Mouse (Mus musculus) brain, adult 2 months (tissue): ENCODE measurements at regions not wholly inside any gene's neighbourhood (a gene's known extent, or its start where the extent isn't known, plus 50 kb on each side); places are given as distances from the start of the nearest gene placed in this dataset.
A peak's percentile ranks its signal among the peaks of the same experiment; 100 is the strongest.

Experiments used
- DNase-seq: peaks from one replicate; pipeline ENCODE4 v3.0.0; 2011; ENCODE audit warnings: low read depth, low spot score

DNA sequence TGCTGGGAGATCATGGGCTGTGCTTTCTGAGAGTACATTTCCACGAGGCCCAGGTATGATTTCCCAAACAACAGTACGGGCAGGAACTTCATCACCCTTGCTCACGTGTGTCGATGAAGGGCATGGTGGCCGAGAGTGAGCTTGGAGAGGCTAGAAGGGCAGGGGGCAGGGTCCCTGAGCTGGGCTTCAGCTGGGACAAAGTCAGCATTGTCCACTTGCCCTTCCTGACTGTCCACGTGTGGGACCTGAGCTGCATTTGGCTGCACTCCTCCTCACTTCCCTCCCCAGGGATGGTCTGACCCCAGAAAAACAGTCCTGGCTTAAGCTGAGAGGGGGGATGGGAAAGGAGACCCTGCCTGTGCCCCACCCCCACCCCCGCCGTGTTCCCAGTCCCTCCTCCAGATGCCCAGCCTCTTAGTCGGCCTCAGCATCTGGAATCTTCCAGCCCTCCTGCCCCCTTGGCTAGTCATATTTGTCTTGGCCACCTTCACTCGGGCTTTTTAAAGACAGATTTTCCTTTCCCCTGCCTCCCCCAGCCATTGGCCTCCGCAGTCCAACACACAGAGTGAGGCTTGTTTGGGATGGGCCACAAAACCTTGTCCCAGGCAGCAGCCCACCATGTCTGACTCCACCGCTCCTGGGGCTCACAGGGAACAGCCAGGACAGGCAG lies 58.6 kb downstream of the Isg20 start:
- no peak for DNase-seq

GRCm38 (mm10) chr7:78989751-78990206 lies 63.5 kb upstream of the Acan start:
- DNase-seq, result no peak

- peak; percentile 7 for DNase-seq
Measured at GRCm38 (mm10) chr7:78990302-78991038, 62.8 kb upstream of the Acan start.

- DNase-seq, result peak; percentile 47
Measured at GRCm38 (mm10) chr7:78992991-78993390, 60.3 kb upstream of the Acan start.

DNA sequence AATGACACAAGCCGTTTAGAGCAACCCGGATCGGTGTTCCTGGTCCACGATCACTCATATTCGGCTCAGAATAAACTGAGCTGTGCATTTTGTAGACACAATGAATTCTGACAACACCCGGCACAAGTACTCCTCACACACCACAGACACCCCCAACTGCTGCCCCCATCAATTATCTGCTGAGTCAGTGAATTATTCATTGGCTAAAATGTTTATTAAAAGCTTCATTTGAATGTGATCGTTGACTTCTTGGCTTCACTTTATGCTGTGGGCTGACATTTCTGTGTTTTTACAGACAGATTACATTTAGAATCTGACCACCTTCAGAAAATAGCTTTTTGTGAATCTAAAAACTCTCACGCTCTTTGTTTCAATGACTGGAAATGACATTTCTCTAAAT lies 59.1 kb upstream of the Acan start:
- DNase-seq, result peak; percentile 4

DNA sequence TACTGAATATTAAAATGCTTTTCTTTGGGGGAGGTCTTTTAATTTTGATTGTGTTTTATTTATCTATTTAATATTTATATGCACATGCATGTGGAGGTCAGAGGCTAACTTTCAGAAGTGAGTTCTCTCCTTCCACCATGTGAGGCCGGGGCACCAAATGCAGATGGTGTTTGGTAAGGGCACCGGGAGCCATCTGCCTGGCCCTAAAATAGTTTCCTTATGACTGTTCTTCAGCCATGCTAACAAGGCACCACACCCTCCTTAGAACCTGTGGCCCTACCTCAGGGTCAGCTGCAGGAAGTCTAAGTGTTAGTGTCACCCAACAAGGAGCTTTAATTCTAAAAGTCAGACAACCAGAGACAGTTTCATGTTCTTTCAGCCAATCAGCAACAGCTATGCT lies 58.2 kb upstream of the Acan start:
- DNase-seq, result no peak

- DNase-seq, result no peak
Measured at GRCm38 (mm10) chr7:78995820-78996219, 57.5 kb upstream of the Acan start.
